Mouse (Mus musculus) ES-Bruce4 (cell line): ENCODE measurements around the gene Hdgf.

Source experiments
- CTCF ChIP-seq: IDR thresholded peaks from one replicate; pipeline ENCODE4 v1.8.1; 2011; ENCODE audit warnings: low read depth, low read length
- POLR2A ChIP-seq: IDR thresholded peaks from one replicate; pipeline ENCODE4 v1.8.1; 2011; ENCODE audit warnings: low read length; ENCODE audit not compliant: insufficient read depth

GRCm38 (mm10) chr3:87906601-87906980 is 470 bp downstream of the Hdgf start:
- TF ChIP-seq POLR2A: no peak
- TF ChIP-seq CTCF: no peak
